Comparison of ENCODE assay signal across 8 mouse cellular contexts in the genomic region with DNA sequence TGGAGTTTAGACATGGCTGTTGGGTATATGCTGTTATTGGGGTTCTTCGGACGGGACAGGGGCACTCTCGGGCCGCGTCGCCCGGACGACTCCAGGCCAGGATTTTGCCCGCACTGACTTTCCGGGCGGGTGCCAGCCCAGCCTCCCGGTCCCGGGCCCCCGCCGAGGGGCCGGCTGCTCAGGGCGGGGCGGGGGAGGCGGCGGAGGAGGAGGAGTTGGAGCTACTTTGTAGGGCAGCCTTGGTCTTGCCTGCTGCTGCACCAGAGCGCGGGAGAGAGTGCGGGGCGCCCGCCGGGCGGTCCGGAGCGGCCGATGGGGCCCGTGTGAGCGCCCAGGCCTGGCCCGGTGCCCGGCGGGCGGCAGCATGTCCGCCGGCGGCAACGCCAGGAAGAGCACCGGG.
A peak's percentile ranks its signal among the peaks of the same experiment; 100 is the strongest.
DNase-seq lines count a peak whose midpoint lies in the region; ATAC-seq and TF ChIP-seq lines count a peak whose summit lies in the region.

No protein-coding gene starts in this region.

- peak overlapping the region; percentile 80 for H3K9ac ChIP-seq in ES-Bruce4 (ENCODE audit: low read depth, poor library complexity, severe bottlenecking)
- peak overlapping the region; percentile 86 for H3K9ac ChIP-seq in embryonic facial prominence, embryonic 12.5 days
- H3K9ac ChIP-seq in heart, postnatal 0 days (replicated peaks; ENCODE audit: low read depth, low read length): peak overlapping the region; percentile 76
- peak overlapping the region; percentile 80 for H3K9ac ChIP-seq in stomach, postnatal 0 days (ENCODE audit: low read length)

- ATAC-seq in embryonic facial prominence, embryonic 12.5 days (ENCODE audit: insufficient number of reproducible peaks, insufficient read depth, low FRiP score, low TSS enrichment): peak; percentile 72
- ATAC-seq in heart, postnatal 0 days (ENCODE audit: insufficient read depth, low read depth): peak; percentile 78
- ATAC-seq in stomach, postnatal 0 days (ENCODE audit: low FRiP score, low TSS enrichment): peak; percentile 78

- H3K9me3 ChIP-seq in ES-Bruce4 (replicated peaks; ENCODE audit: control insufficient read depth, insufficient read depth, low read length, poor library complexity, severe bottlenecking): no peaks in the 10 kb centered on the region
- no peaks in the 10 kb centered on the region for H3K9me3 ChIP-seq in embryonic facial prominence, embryonic 12.5 days
- H3K9me3 ChIP-seq in heart, postnatal 0 days (replicated peaks; ENCODE audit: control insufficient read depth, low read length): no peaks in the 10 kb centered on the region
- no peaks in the 10 kb centered on the region for H3K9me3 ChIP-seq in stomach, postnatal 0 days (ENCODE audit: control insufficient read depth, low read length)

- H3K27ac ChIP-seq in ES-Bruce4 (ENCODE audit: insufficient read depth, low read length): no peak overlapping the region
- H3K27ac ChIP-seq in embryonic facial prominence, embryonic 12.5 days: peak overlapping the region; percentile 87
- peak overlapping the region; percentile 68 for H3K27ac ChIP-seq in heart, postnatal 0 days (ENCODE audit: low read depth)
- H3K27ac ChIP-seq in stomach, postnatal 0 days (replicated peaks): peak overlapping the region; percentile 75

- no peak for TF ChIP-seq POLR2A in ES-Bruce4 (IDR thresholded peaks at IDR 0.05; ENCODE audit: insufficient read depth, low read length)

- H3K4me3 ChIP-seq in ES-Bruce4 (ENCODE audit: low read depth, low read length): peak overlapping the region; percentile 87
- H3K4me3 ChIP-seq in embryonic facial prominence, embryonic 12.5 days: peak overlapping the region; percentile 85
- peak overlapping the region; percentile 81 for H3K4me3 ChIP-seq in heart, postnatal 0 days (ENCODE audit: low read depth, low read length)
- peak overlapping the region; percentile 69 for H3K4me3 ChIP-seq in stomach, postnatal 0 days (ENCODE audit: low read depth, low read length)

- peak; percentile 74 for DNase-seq in adrenal gland, postnatal 25 days
- peak; percentile 60 for DNase-seq in heart, postnatal 0 days (ENCODE audit: low spot score)
- DNase-seq in kidney, postnatal 14 days: peak; percentile 84
- DNase-seq in lung, postnatal 4 days: peak; percentile 82 to 87
- DNase-seq in stomach, postnatal 0 days (ENCODE audit: low spot score): peak; percentile 88
- no peak for DNase-seq in left cerebral cortex, adult 8-10 months (ENCODE audit: low spot score in 2 of 2)

- H3K36me3 ChIP-seq in ES-Bruce4 (ENCODE audit: control insufficient read depth, insufficient read depth, low read length, poor library complexity, severe bottlenecking): no peaks in the 10 kb centered on the region
- H3K36me3 ChIP-seq in embryonic facial prominence, embryonic 12.5 days: 0 out of 2 replicates have a peak, but pooled peaks cover 3% of the 10 kb centered on the region
- H3K36me3 ChIP-seq in heart, postnatal 0 days (replicated peaks; ENCODE audit: control insufficient read depth, insufficient read depth, low read length): no peaks in the 10 kb centered on the region
- H3K36me3 ChIP-seq in stomach, postnatal 0 days (ENCODE audit: control insufficient read depth, insufficient read depth, low read length): no peaks in the 10 kb centered on the region

- TF ChIP-seq EP300 in ES-Bruce4 (IDR thresholded peaks at IDR 0.05; ENCODE audit: insufficient read depth, low read depth, low read length): no peak
- no peak for TF ChIP-seq EP300 in heart, postnatal 0 days (IDR thresholded peaks at IDR 0.05; ENCODE audit: low read depth)
- no peak for TF ChIP-seq EP300 in stomach, postnatal 0 days (optimal IDR thresholded peaks at IDR 0.05)

- under 1% methylated on average over 40 of the region's 41 CpGs for WGBS in embryonic facial prominence, embryonic 12.5 days
- WGBS in heart, postnatal 0 days: 1% methylated on average over 28 of the region's 41 CpGs
- WGBS in stomach, postnatal 0 days: under 1% methylated on average over 34 of the region's 41 CpGs

- peak overlapping the region; percentile 90 for H3K4me2 ChIP-seq in embryonic facial prominence, embryonic 12.5 days (replicated peaks)
- H3K4me2 ChIP-seq in heart, postnatal 0 days (ENCODE audit: low read depth, low read length): peak overlapping the region; percentile 96
- peak overlapping the region; percentile 98 for H3K4me2 ChIP-seq in stomach, postnatal 0 days (replicated peaks; ENCODE audit: low read depth)

- H3K27me3 ChIP-seq in ES-Bruce4 (ENCODE audit: control insufficient read depth, insufficient read depth, low read length, poor library complexity, severe bottlenecking): no peaks in the 10 kb centered on the region
- no peaks in the 10 kb centered on the region for H3K27me3 ChIP-seq in embryonic facial prominence, embryonic 12.5 days
- no peaks in the 10 kb centered on the region for H3K27me3 ChIP-seq in heart, postnatal 0 days (ENCODE audit: control insufficient read depth, insufficient read depth, low read length)
- H3K27me3 ChIP-seq in stomach, postnatal 0 days (ENCODE audit: control insufficient read depth, insufficient read depth, low read length): no peaks in the 10 kb centered on the region

- peaks cover 2% of the 10 kb centered on the region for H3K4me1 ChIP-seq in ES-Bruce4 (ENCODE audit: control insufficient read depth, insufficient read depth, low read length)
- H3K4me1 ChIP-seq in embryonic facial prominence, embryonic 12.5 days: peaks cover 76% of the 10 kb centered on the region
- peaks cover 62% of the 10 kb centered on the region for H3K4me1 ChIP-seq in heart, postnatal 0 days (ENCODE audit: control insufficient read depth, insufficient read depth)
- peaks cover 16% of the 10 kb centered on the region for H3K4me1 ChIP-seq in stomach, postnatal 0 days (replicated peaks; ENCODE audit: control insufficient read depth, insufficient read depth)

- TF ChIP-seq CTCF in ES-Bruce4 (IDR thresholded peaks at IDR 0.05; ENCODE audit: low read depth, low read length): no peak
- TF ChIP-seq CTCF in heart, postnatal 0 days (IDR thresholded peaks at IDR 0.05; ENCODE audit: low read depth): no peak
- no peak for TF ChIP-seq CTCF in stomach, postnatal 0 days (IDR thresholded peaks at IDR 0.05; ENCODE audit: low read depth)

Comparison
In these comparisons a context has a peak if more than half of its experiments do, and no peak if none do; other contexts are left out.
1. DNase-seq: peak in adrenal gland, postnatal 25 days (single experiment), heart, postnatal 0 days (single experiment), kidney, postnatal 14 days (single experiment), lung, postnatal 4 days (2 of 2) and stomach, postnatal 0 days (single experiment); none in left cerebral cortex, adult 8-10 months (0 of 2).
2. Peak in every context shown above with its lines, with median percentiles within 50 percentile points of each other: H3K4me3 ChIP-seq, H3K9ac ChIP-seq, ATAC-seq and H3K4me2 ChIP-seq.